Mouse (Mus musculus): Measurements from ENCODE around the gene Acpp. TPM values are rescaled to one million over a fixed set of nuclear protein-coding genes. Genes with fewer than 3 reads are reported as not detected.
A peak's percentile ranks its signal among the peaks of the same experiment; 100 is the strongest.

Acpp gene
- total RNA-seq, 2 experiments from 2014 or later: 0.06 to 0.27 TPM

- intact Hi-C loops (cut with DNase I; ENCODE audit: low total_unique reads): loop anchor here (2.0 kb wide), 1 partner anchor 30 kb away; no protein-coding TSS in a partner anchor
- DNase-seq: peak; percentile 51
These were observed 30.8 kb downstream of the Acpp start for GRCm38 (mm10) chr9:104306734-104307133.

- intact Hi-C loops (cut with DNase I; ENCODE audit: low total_unique reads): loop anchor here (2.0 kb wide), 1 partner anchor 29 kb away; no protein-coding TSS in a partner anchor
- DNase-seq: no peak
These were observed 32.0 kb downstream of the Acpp start for GRCm38 (mm10) chr9:104305333-104306111.

GRCm38 (mm10) chr9:104304800-104305199 is 32.7 kb downstream of the Acpp start:
- intact Hi-C loops (cut with DNase I; ENCODE audit: low total_unique reads): no loop called here

DNA sequence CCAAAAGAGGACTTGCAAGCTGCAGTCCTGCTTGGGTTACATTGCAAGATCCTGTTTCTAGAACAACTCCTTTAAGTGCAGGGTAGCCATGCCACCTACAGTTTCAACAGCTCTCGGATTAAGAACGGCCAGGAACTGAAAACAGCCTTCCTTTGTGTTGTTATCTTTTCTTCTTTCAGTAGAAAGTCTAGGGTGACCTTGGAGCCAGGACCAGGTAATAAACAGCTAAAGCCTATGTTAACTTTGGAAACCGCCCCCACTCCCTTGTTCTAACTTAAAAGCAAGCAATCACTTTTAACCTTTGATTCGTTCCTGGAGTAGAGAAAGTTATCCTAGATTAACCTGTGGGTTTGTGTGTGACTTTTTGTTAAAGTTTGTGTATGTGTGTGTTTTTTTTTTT is 33.2 kb downstream of the Acpp start:
- DNase-seq: no peak
- intact Hi-C loops (cut with DNase I; ENCODE audit: low total_unique reads): no loop called here

More at GRCm38 (mm10) chr9:104304800-104305199, 32.7 kb downstream of the Acpp start:
- no peak for DNase-seq

- intact Hi-C loops (cut with DNase I; ENCODE audit: low total_unique reads): no loop called here
- DNase-seq: no peak
These were observed 37.0 kb downstream of the Acpp start for GRCm38 (mm10) chr9:104300569-104300968.

DNA sequence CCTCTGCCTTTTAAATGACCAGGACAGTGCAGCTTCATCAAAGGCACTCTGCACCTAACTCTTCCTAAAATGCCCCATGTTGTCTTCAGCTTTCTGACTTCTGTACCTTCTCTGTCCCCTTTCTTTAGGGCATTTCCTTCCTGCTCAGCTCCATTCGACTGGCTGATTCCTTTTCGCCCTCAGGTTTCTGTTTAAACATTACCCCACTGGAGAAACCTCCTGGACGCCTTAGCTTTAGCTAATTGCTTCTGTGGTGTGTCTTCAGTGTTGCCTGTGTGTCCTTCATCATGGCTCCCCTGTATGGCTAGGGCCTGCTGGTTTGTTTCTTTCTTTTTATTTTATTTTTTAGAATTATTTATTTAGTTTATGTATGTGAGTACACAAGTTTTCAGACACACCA is 40.5 kb downstream of the Acpp start:
- intact Hi-C loops (cut with DNase I; ENCODE audit: low total_unique reads): no loop called here
- DNase-seq: no peak

- intact Hi-C loops (cut with DNase I; ENCODE audit: low total_unique reads): no loop called here
- DNase-seq: no peak
These were observed 52.6 kb downstream of the Acpp start for GRCm38 (mm10) chr9:104284934-104285333.

DNA sequence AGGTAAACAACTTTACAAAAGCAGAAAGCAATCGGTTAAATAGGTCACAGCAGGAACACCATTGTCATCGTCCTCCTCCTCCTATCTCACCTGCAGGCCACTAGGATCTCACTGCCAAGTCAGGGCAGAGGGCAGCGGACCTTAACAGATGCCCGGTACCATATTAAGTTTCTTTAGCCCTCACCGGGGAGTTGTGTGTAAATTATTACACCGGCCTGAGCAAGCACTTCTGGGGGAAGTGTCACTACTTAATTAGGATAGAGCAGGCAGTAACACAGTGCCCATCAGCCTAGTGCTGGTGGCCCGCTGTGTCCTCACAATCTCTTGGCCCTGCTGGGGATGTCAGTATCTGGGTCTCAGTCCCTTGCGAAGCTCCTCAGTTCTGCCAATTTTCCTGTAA is 55.0 kb downstream of the Acpp start:
- intact Hi-C loops (cut with DNase I; ENCODE audit: low total_unique reads): no loop called here
- DNase-seq: no peak

GRCm38 (mm10) chr9:104281737-104282136 is 55.8 kb downstream of the Acpp start:
- DNase-seq: peak; percentile 7
- intact Hi-C loops (cut with DNase I; ENCODE audit: low total_unique reads): no loop called here

DNA sequence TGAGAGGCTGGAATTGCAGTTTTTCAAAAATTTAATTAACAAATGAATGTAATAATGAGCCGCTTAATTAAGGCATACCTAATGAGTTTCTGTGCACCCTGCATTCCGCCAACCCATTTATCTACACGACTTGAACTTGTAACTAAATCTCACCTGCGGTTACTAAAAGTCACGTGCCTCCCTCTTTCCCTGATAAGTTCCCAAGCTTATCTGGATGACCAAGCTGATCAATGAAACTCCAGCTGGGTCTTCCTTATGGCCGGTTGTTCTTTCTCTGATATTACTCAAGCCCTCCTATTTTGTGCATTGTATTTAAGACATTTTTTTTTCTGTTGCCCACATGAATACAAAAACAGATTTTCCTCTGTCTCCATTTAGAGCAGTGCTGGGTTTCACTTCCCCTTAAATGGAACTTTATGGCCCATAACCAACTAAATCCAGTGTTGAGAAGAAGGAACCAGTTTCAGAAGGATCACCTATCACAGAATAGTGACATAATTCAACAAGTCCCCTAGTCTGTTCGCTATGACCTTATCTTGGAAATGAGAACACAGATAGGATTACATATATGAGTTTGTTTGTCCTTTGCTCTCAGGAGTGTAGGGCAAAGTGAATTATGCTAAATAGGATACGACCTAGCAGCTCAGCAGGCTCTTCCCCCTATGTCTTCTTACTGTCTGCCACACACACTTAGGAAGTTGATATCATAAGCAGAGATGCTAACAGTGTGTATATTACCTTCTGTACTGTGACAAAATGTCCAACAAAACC is 56.6 kb downstream of the Acpp start:
- intact Hi-C loops (cut with DNase I; ENCODE audit: low total_unique reads): no loop called here
- no peak for DNase-seq

DNA sequence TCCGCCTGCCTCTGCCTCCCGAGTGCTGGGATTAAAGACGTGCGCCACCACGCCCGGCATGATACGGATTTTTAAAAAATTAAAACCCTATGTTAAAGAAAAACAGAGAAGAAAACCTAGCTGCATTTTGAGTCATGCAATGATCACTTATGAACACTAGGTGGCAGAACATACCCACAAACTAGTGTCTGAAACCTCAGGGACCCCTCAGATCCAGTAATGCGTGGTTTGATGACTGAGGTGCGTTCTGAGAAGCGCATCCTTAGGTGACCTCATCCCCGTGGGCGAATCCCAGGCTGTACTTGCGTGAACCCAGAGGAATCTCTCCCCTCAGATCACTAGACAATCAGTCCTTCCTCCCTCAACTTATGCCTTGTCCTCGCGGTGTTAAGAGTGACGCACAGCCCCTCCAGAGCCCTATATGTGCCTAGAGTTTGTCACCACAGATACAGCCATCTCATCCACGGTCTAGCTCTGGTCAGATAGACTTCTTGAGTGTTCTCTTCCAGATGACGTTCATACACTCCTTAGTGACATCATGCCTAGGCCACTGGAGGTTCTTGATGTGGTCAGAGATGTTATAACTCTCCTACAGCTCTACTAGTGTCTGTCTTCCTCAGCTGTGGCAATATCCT is 59.9 kb downstream of the Acpp start:
- intact Hi-C loops (cut with DNase I; ENCODE audit: low total_unique reads): loop anchor here (2.0 kb wide), 1 partner anchor 29 kb away; no protein-coding TSS in a partner anchor
- DNase-seq: no peak

DNA sequence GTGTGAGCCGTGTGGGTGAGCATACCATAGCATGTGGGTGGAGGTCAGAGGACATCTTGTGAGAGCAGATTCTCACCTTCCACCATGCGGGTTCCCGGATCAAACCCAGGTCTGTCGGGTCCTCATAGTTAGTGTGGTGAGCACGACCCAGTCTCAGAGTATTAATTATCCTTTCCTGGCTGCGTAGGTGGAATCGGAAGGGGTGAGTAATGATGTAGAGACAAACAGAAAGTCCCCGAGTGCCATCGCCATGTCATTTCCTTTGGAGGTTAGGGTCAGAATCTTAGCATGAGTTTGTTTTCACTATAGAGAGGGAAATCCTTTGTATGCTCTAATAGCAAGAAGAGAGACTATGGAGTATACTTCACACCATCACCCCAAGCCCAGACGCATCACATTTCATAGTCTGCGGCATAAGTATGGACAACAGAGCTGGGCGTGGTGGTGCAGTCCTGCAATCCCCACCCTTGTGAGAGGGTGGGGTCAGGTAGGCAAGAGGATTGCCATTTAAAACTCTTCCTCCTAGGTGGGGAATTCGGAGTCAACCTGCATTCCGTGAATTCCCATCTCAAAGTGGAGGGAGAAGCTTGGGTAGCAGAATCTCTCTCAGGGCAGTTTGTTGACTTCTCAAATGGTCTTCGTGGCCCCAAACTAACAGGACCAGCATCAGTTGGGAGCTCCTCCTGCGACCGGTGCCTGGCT is 62.3 kb downstream of the Acpp start:
- intact Hi-C loops (cut with DNase I; ENCODE audit: low total_unique reads): no loop called here

GRCm38 (mm10) chr9:104272057-104272456 is 65.5 kb downstream of the Acpp start:
- DNase-seq: no peak
- intact Hi-C loops (cut with DNase I; ENCODE audit: low total_unique reads): no loop called here

More for the DNA sequence above, 62.3 kb downstream of the Acpp start:
- DNase-seq: no peak

- DNase-seq: no peak
- intact Hi-C loops (cut with DNase I; ENCODE audit: low total_unique reads): no loop called here
These were observed 65.9 kb downstream of the Acpp start for GRCm38 (mm10) chr9:104271642-104272041.

DNA sequence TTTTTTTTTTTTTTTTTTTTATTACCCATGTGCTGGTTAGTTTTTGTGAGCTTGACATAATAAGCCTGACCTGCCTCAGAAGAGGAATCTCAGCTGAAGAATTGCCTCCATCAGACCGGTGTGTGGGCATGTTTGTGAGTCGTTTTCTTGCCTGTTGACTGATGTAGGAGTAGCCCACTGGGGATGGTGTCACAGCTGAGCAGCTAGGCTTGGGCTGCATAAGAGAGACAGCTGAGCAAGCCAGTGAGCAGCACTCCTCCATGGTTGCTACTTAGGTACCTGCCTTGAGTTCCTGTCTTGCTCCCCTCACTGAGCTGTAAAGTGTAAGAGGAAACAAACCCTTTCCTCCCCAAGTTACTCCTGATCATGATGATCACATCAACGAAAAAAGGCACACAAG is 67.6 kb downstream of the Acpp start:
- intact Hi-C loops (cut with DNase I; ENCODE audit: low total_unique reads): no loop called here
- DNase-seq: no peak

GRCm38 (mm10) chr9:104269349-104269871 is 68.1 kb downstream of the Acpp start:
- DNase-seq: no peak
- intact Hi-C loops (cut with DNase I; ENCODE audit: low total_unique reads): no loop called here

GRCm38 (mm10) chr9:104264567-104264966 is 73.0 kb downstream of the Acpp start:
- intact Hi-C loops (cut with DNase I; ENCODE audit: low total_unique reads): no loop called here

GRCm38 (mm10) chr9:104262823-104263352 is 74.7 kb downstream of the Acpp start, which contains the start of gene Dnajc13:
Gene Dnajc13 (minus strand): TSS chr9:104262930.
- peak; percentile 98 for DNase-seq
- intact Hi-C loops (cut with DNase I; ENCODE audit: low total_unique reads): no loop called here

More at GRCm38 (mm10) chr9:104264567-104264966, 73.0 kb downstream of the Acpp start:
- no peak for DNase-seq

All from gastrocnemius, postnatal 14 days (tissue).